Mouse (Mus musculus): ENCODE measurements at regions not wholly inside any gene's neighbourhood (a gene's known extent, or its start where the extent isn't known, plus 50 kb on each side); places are given as distances from the start of the nearest gene placed in this dataset.
A peak's percentile ranks its signal among the peaks of the same experiment; 100 is the strongest.

GRCm38 (mm10) chr3:17795271-17796260 lies 152.6 kb upstream of the Cypt12 start:
- 0 out of 2 replicates have a peak, but pooled peaks have one; percentile 0 for ATAC-seq (ENCODE audit: low TSS enrichment)

- ATAC-seq (ENCODE audit: low TSS enrichment) = peak; percentile 26; the same call in 1 of the 2 replicates
These were observed 151.4 kb upstream of the Cypt12 start for GRCm38 (mm10) chr3:17796766-17797165.

- peak; percentile 45 for ATAC-seq (ENCODE audit: low TSS enrichment)
These were observed 149.8 kb upstream of the Cypt12 start for GRCm38 (mm10) chr3:17798399-17798798.

GRCm38 (mm10) chr3:17799120-17799519 lies 149.1 kb upstream of the Cypt12 start:
- no peak for ATAC-seq (ENCODE audit: low TSS enrichment)

- no peak for ATAC-seq (ENCODE audit: low TSS enrichment)
These were observed 147.4 kb upstream of the Cypt12 start for GRCm38 (mm10) chr3:17800810-17801209.

- no peak for ATAC-seq (ENCODE audit: low TSS enrichment)
These were observed 146.7 kb upstream of the Cypt12 start for GRCm38 (mm10) chr3:17801479-17801878.

GRCm38 (mm10) chr3:17805185-17805584 lies 143.0 kb upstream of the Cypt12 start:
- ATAC-seq (ENCODE audit: low TSS enrichment) = peak; percentile 64

GRCm38 (mm10) chr3:17811290-17811689 lies 136.9 kb upstream of the Cypt12 start:
- ATAC-seq (ENCODE audit: low TSS enrichment) = peak; percentile 67

- ATAC-seq (ENCODE audit: low TSS enrichment) = no peak
These were observed 124.0 kb upstream of the Cypt12 start for GRCm38 (mm10) chr3:17824201-17824600.

GRCm38 (mm10) chr3:17824662-17825061 lies 123.5 kb upstream of the Cypt12 start:
- peak; percentile 42; the same call in 1 of the 2 replicates for ATAC-seq (ENCODE audit: low TSS enrichment)

- ATAC-seq (ENCODE audit: low TSS enrichment) = no peak
These were observed 122.8 kb upstream of the Cypt12 start for GRCm38 (mm10) chr3:17825254-17825890.

GRCm38 (mm10) chr3:17834706-17835105 lies 113.5 kb upstream of the Cypt12 start:
- peak; percentile 92 for ATAC-seq (ENCODE audit: low TSS enrichment)

GRCm38 (mm10) chr3:17847609-17848008 lies 100.6 kb upstream of the Cypt12 start:
- ATAC-seq (ENCODE audit: low TSS enrichment) = peak; percentile 90

GRCm38 (mm10) chr3:17848181-17848580 lies 100.0 kb upstream of the Cypt12 start:
- 0 out of 2 replicates have a peak, but pooled peaks have one; percentile 35 for ATAC-seq (ENCODE audit: low TSS enrichment)

GRCm38 (mm10) chr3:17862367-17862766 lies 85.8 kb upstream of the Cypt12 start:
- ATAC-seq (ENCODE audit: low TSS enrichment) = no peak; the same call in 1 of the 2 replicates

GRCm38 (mm10) chr3:17865112-17865511 lies 83.1 kb upstream of the Cypt12 start:
- ATAC-seq (ENCODE audit: low TSS enrichment) = no peak

- peak; percentile 97 for ATAC-seq (ENCODE audit: low TSS enrichment)
These were observed 77.2 kb upstream of the Cypt12 start for GRCm38 (mm10) chr3:17870895-17871482.

GRCm38 (mm10) chr3:17895869-17896268 lies 52.3 kb upstream of the Cypt12 start:
- no peak for ATAC-seq (ENCODE audit: low TSS enrichment)

- no peak for ATAC-seq (ENCODE audit: low TSS enrichment)
These were observed 51.5 kb upstream of the Cypt12 start for GRCm38 (mm10) chr3:17896756-17897155.
